Mouse (Mus musculus) kidney, adult 2 months (tissue): ENCODE data around the gene Wdr41. TPM values are rescaled to one million over a fixed set of nuclear protein-coding genes. Genes with fewer than 3 reads are reported as not detected.
A peak's percentile ranks its signal among the peaks of the same experiment; 100 is the strongest.

Experiments
- DNase-seq: peaks from one replicate; pipeline ENCODE4 v3.0.0; 2021
- H3K27ac ChIP-seq: fragments of 200-500 bp; 2 replicates; pipeline ENCODE4 v1.5.1; 2012; ENCODE audit warnings: low read depth, low read length, control low read depth, inconsistent platforms; ENCODE audit not compliant: insufficient read depth
- H3K27me3 ChIP-seq: fragments of 200-500 bp; replicated peaks from 2 replicates; pipeline ENCODE4 v1.6.1; 2012; ENCODE audit warnings: mild to moderate bottlenecking, moderate library complexity, low read length, inconsistent platforms; ENCODE audit not compliant: control insufficient read depth, insufficient read depth
- H3K36me3 ChIP-seq: fragments of 200-500 bp; 2 replicates; pipeline ENCODE4 v1.6.1; 2012; ENCODE audit warnings: mild to moderate bottlenecking, moderate library complexity, low read length, inconsistent platforms; ENCODE audit not compliant: control insufficient read depth, insufficient read depth
- H3K4me1 ChIP-seq: fragments of 200-500 bp; 2 replicates; pipeline ENCODE4 v1.6.1; 2011; ENCODE audit warnings: low read length; ENCODE audit not compliant: control insufficient read depth, insufficient read depth
- H3K4me3 ChIP-seq: fragments of 200-500 bp; 2 replicates; pipeline ENCODE4 v1.5.1; 2011; ENCODE audit warnings: mild to moderate bottlenecking, low read depth, low read length, control low read depth; ENCODE audit not compliant: insufficient read depth
- CTCF ChIP-seq: fragments of 200-500 bp; conservative IDR thresholded peaks from 2 replicates; pipeline ENCODE4 v1.5.1; 2011; ENCODE audit warnings: low read depth, mild to moderate bottlenecking, control low read depth, low read length, moderate library complexity, mixed read lengths; ENCODE audit not compliant: insufficient read depth, insufficient read length
- POLR2A ChIP-seq: fragments of 200-500 bp; IDR thresholded peaks from one replicate; pipeline ENCODE4 v1.6.1; 2011; ENCODE audit warnings: low read depth, low read length, control low read depth
- WGBS: fragments of 180-500 bp; shearing (Covaris S2); methylation state at CpG from one replicate; pipeline ENCODE4 v1.1.7; 2018; 5-methylcytosine and 5-hydroxymethylcytosine counted together
- polyA plus RNA-seq: library from polyadenylated mRNA; depleted of rRNA; stranded (reverse); fragments of >200 nt; gene quantifications from 2 replicates; pipeline ENCODE4 v1.2.3, GENCODE M21; 2012; rRNA removed

Gene Wdr41
- polyA plus RNA-seq, 1 experiment, result 11.2 TPM

- Histone ChIP-seq H3K27me3 (no peaks in the 10 kb centered on the region), H3K4me1 (no peaks in the 10 kb centered on the region; the same call in 1 of the 2 replicates), H3K4me3 (no peak overlapping the region), H3K36me3 (no peaks in the 10 kb centered on the region), H3K27ac (peak overlapping the region; percentile 19; the same call in 1 of the 2 replicates)
- TF ChIP-seq CTCF, result no peak
- TF ChIP-seq POLR2A, result no peak
- DNase-seq, result peak; percentile 14
- WGBS, result 39% methylated on average over 1 of the region's 1 CpGs
These were observed 79.7 kb downstream of the Wdr41 start for GRCm38 (mm10) chr13:95055742-95056388.

GRCm38 (mm10) chr13:95056501-95057280 lies 80.5 kb downstream of the Wdr41 start:
- 73% methylated on average over 11 of the region's 11 CpGs for WGBS
- no peak overlapping the region for H3K4me3 ChIP-seq
- no peaks in the 10 kb centered on the region; the same call in 1 of the 2 replicates for H3K4me1 ChIP-seq
- H3K27ac ChIP-seq, result 0 out of 2 replicates have a peak overlapping the region, but pooled peaks have one; percentile 11
- peak; percentile 43 for DNase-seq
- H3K36me3 ChIP-seq, result no peaks in the 10 kb centered on the region
- H3K27me3 ChIP-seq, result no peaks in the 10 kb centered on the region
- no peak for TF ChIP-seq POLR2A
- TF ChIP-seq CTCF, result no peak

GRCm38 (mm10) chr13:95058885-95059284 lies 82.7 kb downstream of the Wdr41 start:
- Histone ChIP-seq H3K27me3 (no peaks in the 10 kb centered on the region), H3K4me1 (no peaks in the 10 kb centered on the region; the same call in 1 of the 2 replicates), H3K27ac (no peak overlapping the region), H3K4me3 (no peak overlapping the region), H3K36me3 (no peaks in the 10 kb centered on the region)
- WGBS, result 60% methylated on average over 4 of the region's 4 CpGs
- peak; percentile 39 for DNase-seq
- TF ChIP-seq CTCF (no peak), POLR2A (no peak)

- H3K4me3 ChIP-seq, result no peak overlapping the region
- no peaks in the 10 kb centered on the region for H3K36me3 ChIP-seq
- 71% methylated on average over 4 of the region's 4 CpGs for WGBS
- H3K27ac ChIP-seq, result no peak overlapping the region
- H3K27me3 ChIP-seq, result no peaks in the 10 kb centered on the region
- H3K4me1 ChIP-seq, result no peaks in the 10 kb centered on the region
- no peak for TF ChIP-seq CTCF
- no peak for TF ChIP-seq POLR2A
- no peak for DNase-seq
These were observed 87.4 kb downstream of the Wdr41 start for GRCm38 (mm10) chr13:95063390-95064017.

- no peaks in the 10 kb centered on the region for H3K36me3 ChIP-seq
- 67% methylated on average over 6 of the region's 6 CpGs for WGBS
- no peak overlapping the region for H3K4me3 ChIP-seq
- no peaks in the 10 kb centered on the region for H3K4me1 ChIP-seq
- no peak for TF ChIP-seq POLR2A
- no peak for TF ChIP-seq CTCF
- H3K27me3 ChIP-seq, result no peaks in the 10 kb centered on the region; the same call in 1 of the 2 replicates
- no peak overlapping the region for H3K27ac ChIP-seq
- DNase-seq, result peak; percentile 16
These were observed 91.7 kb downstream of the Wdr41 start for GRCm38 (mm10) chr13:95067854-95068253.

GRCm38 (mm10) chr13:95070268-95070667 lies 94.1 kb downstream of the Wdr41 start:
- no peak for DNase-seq
- TF ChIP-seq POLR2A (no peak), CTCF (0 out of 2 replicates have a peak, but pooled peaks have one; percentile 5)
- Histone ChIP-seq H3K27ac (no peak overlapping the region), H3K27me3 (no peaks in the 10 kb centered on the region; the same call in 1 of the 2 replicates), H3K4me1 (no peaks in the 10 kb centered on the region), H3K4me3 (no peak overlapping the region), H3K36me3 (no peaks in the 10 kb centered on the region)

Other genes starting within 250 kb of the Wdr41 start
- gene Tbca, start 187.4 kb upstream of the Wdr41 start, polyA plus RNA-seq, result 18.4 and 32.5 TPM in 2 replicates
- gene Otp, start 100.7 kb upstream of the Wdr41 start, polyA plus RNA-seq, result not detected in 2 replicates